ENCODE assay signal across 18 mouse cellular contexts in the genomic region with DNA sequence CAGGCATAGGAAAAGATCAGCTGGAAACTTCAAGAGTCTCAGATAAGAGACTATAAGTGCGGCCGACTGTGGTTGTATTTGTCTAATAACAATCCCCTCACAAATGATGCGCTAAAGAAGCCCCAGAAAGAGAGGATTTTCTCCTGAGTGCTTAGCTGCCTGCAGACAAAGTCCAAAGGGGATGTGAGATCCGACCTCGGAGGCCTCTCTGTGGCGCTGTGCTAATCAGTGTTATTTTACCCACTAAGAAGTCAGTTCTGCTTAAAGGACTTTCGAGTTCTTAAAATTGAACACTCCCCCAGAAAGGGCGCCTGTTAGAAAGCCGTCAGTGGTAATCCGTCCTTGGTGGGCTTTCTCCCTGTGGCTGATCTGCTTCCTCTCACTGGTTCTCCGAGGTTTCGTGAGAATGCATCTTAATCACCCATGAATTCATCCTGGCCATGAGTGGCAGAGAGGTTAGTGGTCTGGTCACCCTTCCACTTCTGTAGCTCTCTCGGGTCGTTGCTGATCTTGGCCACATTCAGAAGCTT.
DNase-seq lines count a peak whose midpoint lies in the region; ATAC-seq and TF ChIP-seq lines count a peak whose summit lies in the region.
"Had no signal": no experiment of that assay in that cellular context is flagged by ENCODE, and none has a peak within 500 bp of the region (broad histone marks: within the 10 kb centered on the region; RNA-seq: fewer than 3 reads in every experiment).

No protein-coding gene starts in this region.

- no peak for TF ChIP-seq CTCF in midbrain, postnatal 0 days (IDR thresholded peaks at IDR 0.05)

- H3K27ac ChIP-seq in midbrain, embryonic 10.5 days (replicated peaks) = 0 out of 2 replicates have a peak overlapping the region, but pooled peaks have one; percentile 33
- H3K27ac ChIP-seq in midbrain, postnatal 0 days (ENCODE audit: low read depth, low read length) = no peak overlapping the region
- no peak overlapping the region for H3K27ac ChIP-seq in embryonic facial prominence, embryonic 15.5 days (replicated peaks)
- H3K27ac ChIP-seq in midbrain, embryonic 14.5 days (replicated peaks; ENCODE audit: low read depth, low read length) = no peak overlapping the region
- H3K27ac ChIP-seq: heart, adult 2 months; heart, embryonic 15.5 days; hindbrain, embryonic 15.5 days; intestine, embryonic 15.5 days had no signal

- peaks cover 5% of the 10 kb centered on the region; the same call in 1 of the 2 replicates for H3K9me3 ChIP-seq in midbrain, embryonic 10.5 days (replicated peaks)
- no peaks in the 10 kb centered on the region for H3K9me3 ChIP-seq in midbrain, postnatal 0 days (ENCODE audit: low read length)
- H3K9me3 ChIP-seq in embryonic facial prominence, embryonic 15.5 days (replicated peaks) = no peaks in the 10 kb centered on the region
- H3K9me3 ChIP-seq in midbrain, embryonic 14.5 days (ENCODE audit: control insufficient read depth, low read length) = no peaks in the 10 kb centered on the region
- H3K9me3 ChIP-seq: heart, embryonic 15.5 days; hindbrain, embryonic 15.5 days; intestine, embryonic 15.5 days had no signal

- ATAC-seq in midbrain, postnatal 0 days (ENCODE audit: low FRiP score) = no peak
- peak; percentile 15; the same call in 1 of the 2 replicates for ATAC-seq in embryonic facial prominence, embryonic 15.5 days (ENCODE audit: insufficient number of reproducible peaks, low FRiP score, low TSS enrichment, low read depth)
- no peak for ATAC-seq in midbrain, embryonic 14.5 days (ENCODE audit: low FRiP score, low TSS enrichment)
- ATAC-seq: intestine, embryonic 15.5 days had no signal

- no peak overlapping the region; the same call in 1 of the 2 replicates for H3K4me2 ChIP-seq in midbrain, postnatal 0 days (ENCODE audit: low read depth, low read length, poor library complexity, severe bottlenecking)
- H3K4me2 ChIP-seq in embryonic facial prominence, embryonic 15.5 days (replicated peaks) = no peak overlapping the region
- peak overlapping the region; percentile 23; the same call in 1 of the 2 replicates for H3K4me2 ChIP-seq in midbrain, embryonic 14.5 days (ENCODE audit: low read length)
- H3K4me2 ChIP-seq: heart, embryonic 15.5 days; hindbrain, embryonic 15.5 days; intestine, embryonic 15.5 days had no signal

- peak overlapping the region; percentile 33 for H3K4me3 ChIP-seq in midbrain, embryonic 10.5 days
- H3K4me3 ChIP-seq in midbrain, postnatal 0 days (ENCODE audit: low read depth, low read length) = no peak overlapping the region
- no peak overlapping the region for H3K4me3 ChIP-seq in embryonic facial prominence, embryonic 15.5 days (replicated peaks)
- no peak overlapping the region for H3K4me3 ChIP-seq in midbrain, embryonic 14.5 days (replicated peaks; ENCODE audit: low read depth, low read length)
- H3K4me3 ChIP-seq: heart, adult 2 months; heart, embryonic 15.5 days; hindbrain, embryonic 15.5 days; intestine, embryonic 15.5 days had no signal

- H3K27me3 ChIP-seq in midbrain, embryonic 10.5 days (ENCODE audit: low read depth, poor library complexity, severe bottlenecking) = peaks cover 83% of the 10 kb centered on the region
- H3K27me3 ChIP-seq in midbrain, postnatal 0 days (ENCODE audit: insufficient read depth, low read length) = no peaks in the 10 kb centered on the region
- no peaks in the 10 kb centered on the region for H3K27me3 ChIP-seq in embryonic facial prominence, embryonic 15.5 days
- H3K27me3 ChIP-seq in midbrain, embryonic 14.5 days (ENCODE audit: control insufficient read depth, insufficient read depth, low read length) = no peaks in the 10 kb centered on the region
- H3K27me3 ChIP-seq: heart, embryonic 15.5 days; hindbrain, embryonic 15.5 days; intestine, embryonic 15.5 days had no signal

- H3K36me3 ChIP-seq in midbrain, embryonic 10.5 days = peaks cover 6% of the 10 kb centered on the region; the same call in 1 of the 2 replicates
- no peaks in the 10 kb centered on the region for H3K36me3 ChIP-seq in midbrain, postnatal 0 days (ENCODE audit: insufficient read depth, low read length)
- no peaks in the 10 kb centered on the region for H3K36me3 ChIP-seq in embryonic facial prominence, embryonic 15.5 days
- H3K36me3 ChIP-seq in midbrain, embryonic 14.5 days (ENCODE audit: control insufficient read depth, insufficient read depth, low read length) = peaks cover 2% of the 10 kb centered on the region
- H3K36me3 ChIP-seq: heart, embryonic 15.5 days; hindbrain, embryonic 15.5 days; intestine, embryonic 15.5 days had no signal

- no peak overlapping the region for H3K9ac ChIP-seq in midbrain, postnatal 0 days (replicated peaks; ENCODE audit: low read length, poor library complexity, severe bottlenecking)
- H3K9ac ChIP-seq in embryonic facial prominence, embryonic 15.5 days = no peak overlapping the region
- no peak overlapping the region for H3K9ac ChIP-seq in midbrain, embryonic 14.5 days (replicated peaks; ENCODE audit: low read length)
- H3K9ac ChIP-seq: heart, embryonic 15.5 days; hindbrain, embryonic 15.5 days; intestine, embryonic 15.5 days had no signal

- WGBS in midbrain, embryonic 10.5 days = 29% methylated on average over 14 of the region's 14 CpGs
- 13% methylated on average over 14 of the region's 14 CpGs for WGBS in midbrain, postnatal 0 days
- WGBS in embryonic facial prominence, embryonic 15.5 days = 54% methylated on average over 14 of the region's 14 CpGs
- 12% methylated on average over 14 of the region's 14 CpGs for WGBS in midbrain, embryonic 14.5 days

- peak; percentile 44 for DNase-seq in midbrain, embryonic 10.5 days (ENCODE audit: low spot score)
- no peak for DNase-seq in midbrain, postnatal 0 days (ENCODE audit: low spot score)
- peak; percentile 27 for DNase-seq in midbrain, embryonic 14.5 days
- no peak for DNase-seq in urinary bladder, postnatal 25 days (ENCODE audit: low spot score)
- no peak for DNase-seq in adrenal gland, adult 8-10 months
- no peak for DNase-seq in left cerebral cortex, adult 9 months (ENCODE audit: low spot score in 2 of 2)
- DNase-seq: cerebellum, adult 9-11 months; heart, adult 2 months; heart, postnatal 4 days; kidney, adult 9 months; left cerebral cortex, postnatal 4 days; lung, adult 18-20 months; lung, postnatal 36 days; thymus, adult 2 months had no signal

- peaks cover 28% of the 10 kb centered on the region for H3K4me1 ChIP-seq in midbrain, embryonic 10.5 days
- no peaks in the 10 kb centered on the region for H3K4me1 ChIP-seq in midbrain, postnatal 0 days (ENCODE audit: insufficient read depth, low read length)
- H3K4me1 ChIP-seq in embryonic facial prominence, embryonic 15.5 days = no peaks in the 10 kb centered on the region
- no peaks in the 10 kb centered on the region; the same call in 1 of the 2 replicates for H3K4me1 ChIP-seq in midbrain, embryonic 14.5 days (ENCODE audit: control insufficient read depth, insufficient read depth, low read length)
- H3K4me1 ChIP-seq: heart, embryonic 15.5 days; hindbrain, embryonic 15.5 days; intestine, embryonic 15.5 days had no signal

Comparison
In these comparisons a context has a peak if more than half of its experiments do, and no peak if none do; other contexts are left out.
1. DNase-seq: peak in midbrain, embryonic 10.5 days (single experiment) and midbrain, embryonic 14.5 days (single experiment); none in midbrain, postnatal 0 days (single experiment), urinary bladder, postnatal 25 days (single experiment), adrenal gland, adult 8-10 months (single experiment) and left cerebral cortex, adult 9 months (0 of 2).